Mouse (Mus musculus) megakaryocyte, embryonic 14.5 days (primary cell): ENCODE measurements around the gene Ttc27.

Source experiments
- FLI1 ChIP-seq: IDR thresholded peaks from 2 replicates; pipeline ENCODE4 v1.6.1; 2012; ENCODE audit warnings: low read length, inconsistent platforms, mixed read lengths
- GATA1 ChIP-seq: IDR thresholded peaks from 3 replicates; pipeline ENCODE4 v1.6.1; 2012; ENCODE audit warnings: mixed read lengths, low read length, inconsistent platforms, borderline replicate concordance

- TF ChIP-seq GATA1 (no peak), FLI1 (no peak)
Observed at GRCm38 (mm10) chr17:74717091-74717617, 378 bp upstream of the Ttc27 start.
